Mouse (Mus musculus) heart, adult 18-20 months (tissue): ENCODE results near the gene Arvcf. TPM values are rescaled to one million over a fixed set of nuclear protein-coding genes. Genes with fewer than 3 reads are reported as not detected.

Experiments used
- DNase-seq, 2 experiments: peaks; one replicate each; pipeline ENCODE4 v3.0.0; 2021 to 2022; ENCODE audit warnings: mixed read lengths in 1 of 2
- total RNA-seq, 2 experiments: library from RNA; stranded (reverse); gene quantifications; 2 replicates each; pipeline ENCODE4 v1.2.3; 2021

Arvcf gene
- total RNA-seq, 2 experiments from 2014 or later, result 13.1 to 15.1 TPM

GRCm38 (mm10) chr16:18353106-18353505 is 5.1 kb downstream of the Arvcf start:
- no peak for DNase-seq

GRCm38 (mm10) chr16:18356961-18357360 is 9.0 kb downstream of the Arvcf start:
- peak; percentile 56 to 57 for DNase-seq

DNA sequence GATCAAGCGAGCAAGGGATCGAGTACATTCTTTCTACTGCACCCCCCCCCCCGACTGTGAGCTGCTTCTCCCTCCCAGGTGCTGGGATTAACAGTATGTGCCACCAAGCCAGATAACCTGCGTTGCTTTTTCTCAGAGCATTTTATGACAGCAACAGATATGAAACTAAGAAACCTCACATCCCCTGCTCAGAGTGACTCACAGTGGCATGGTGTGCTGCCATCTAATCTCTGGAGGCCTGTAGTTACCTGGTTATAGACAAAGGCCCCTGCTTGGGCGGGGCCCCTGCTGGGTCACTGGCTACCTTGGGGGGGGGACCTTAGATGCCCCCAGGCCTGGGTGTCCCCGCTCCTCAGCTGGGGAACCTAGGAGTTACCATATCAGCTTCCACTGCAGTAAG is 10.0 kb downstream of the Arvcf start:
- DNase-seq, result no peak

- no peak for DNase-seq
Measured at GRCm38 (mm10) chr16:18360151-18360805, 12.3 kb downstream of the Arvcf start.

- no peak for DNase-seq
Measured at GRCm38 (mm10) chr16:18362948-18363347, 15.0 kb downstream of the Arvcf start.

- no peak for DNase-seq
Measured at GRCm38 (mm10) chr16:18366849-18367248, 18.9 kb downstream of the Arvcf start.

- no peak for DNase-seq
Measured at GRCm38 (mm10) chr16:18370197-18370596, 22.2 kb downstream of the Arvcf start.

DNA sequence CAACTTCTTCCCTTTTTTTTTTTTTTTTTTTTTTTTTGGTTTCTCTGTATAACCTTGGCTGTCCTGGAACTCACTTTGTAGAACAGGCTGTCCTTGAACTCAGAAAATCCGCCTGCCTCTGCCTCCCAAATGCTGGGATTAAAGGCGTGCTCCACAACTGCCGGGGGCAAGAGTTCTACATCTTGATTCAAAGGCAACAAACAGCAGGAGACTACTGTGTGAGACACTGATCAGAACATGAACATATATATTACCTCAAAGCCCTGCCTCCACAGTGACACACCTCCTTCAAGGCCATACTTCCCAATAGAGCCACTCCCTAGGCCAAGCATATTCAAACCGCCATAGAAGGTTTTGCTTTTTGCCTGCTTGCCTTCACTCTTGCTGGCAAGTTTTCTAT is 25.6 kb downstream of the Arvcf start:
- DNase-seq, result no peak

DNA sequence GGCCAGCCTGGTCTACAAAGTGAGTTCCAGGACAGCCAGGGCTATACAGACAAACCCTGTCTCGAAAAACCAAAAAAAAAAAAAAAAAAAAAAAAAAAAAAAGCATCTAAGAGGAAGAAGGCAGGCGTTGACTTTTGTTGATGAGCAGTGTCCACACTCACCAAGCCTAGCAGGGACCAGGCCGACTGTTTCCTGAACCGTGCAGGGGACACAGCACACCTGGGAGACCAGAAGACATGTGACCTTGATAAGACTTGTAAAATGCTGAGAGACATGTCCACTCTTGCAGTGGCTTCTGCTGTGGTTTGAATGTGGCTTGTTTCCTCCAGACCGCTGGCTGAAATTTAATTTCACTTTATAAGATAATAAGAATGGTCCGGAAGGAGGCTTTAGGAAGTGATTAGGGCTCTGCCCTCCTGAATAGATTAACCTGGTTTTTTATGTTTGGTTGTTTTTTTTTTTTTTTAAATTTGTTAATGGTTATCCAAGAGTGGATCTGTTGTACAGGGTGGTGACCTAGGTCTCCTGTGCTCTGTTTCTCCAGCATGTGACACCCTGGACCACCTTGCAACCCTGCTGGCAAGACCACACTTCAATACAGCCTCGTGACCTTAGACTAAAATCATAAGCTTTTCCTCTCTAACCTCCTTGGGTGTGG is 28.4 kb downstream of the Arvcf start:
- no peak for DNase-seq

DNA sequence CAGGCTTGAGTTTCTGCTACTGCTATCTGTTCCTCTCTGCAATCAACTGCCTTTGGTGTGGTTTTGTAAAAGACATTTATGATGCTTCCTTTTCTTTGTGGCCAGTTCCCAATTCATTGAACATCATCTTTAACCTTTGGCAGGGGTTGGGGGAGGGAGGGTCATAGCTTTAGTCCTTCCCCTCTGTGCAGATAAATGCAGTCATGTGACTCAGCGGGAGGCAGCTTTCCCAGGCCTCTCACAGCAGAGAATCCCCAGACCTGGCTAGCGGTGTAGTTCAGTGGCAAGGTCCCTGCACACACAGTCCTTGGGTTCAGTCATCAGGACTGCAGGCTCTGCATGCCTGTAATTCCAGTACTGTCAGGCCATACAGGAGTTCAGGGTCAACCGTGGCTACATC is 29.2 kb downstream of the Arvcf start:
- no peak for DNase-seq

GRCm38 (mm10) chr16:18378489-18378888 is 30.5 kb downstream of the Arvcf start:
- DNase-seq, result no peak

DNA sequence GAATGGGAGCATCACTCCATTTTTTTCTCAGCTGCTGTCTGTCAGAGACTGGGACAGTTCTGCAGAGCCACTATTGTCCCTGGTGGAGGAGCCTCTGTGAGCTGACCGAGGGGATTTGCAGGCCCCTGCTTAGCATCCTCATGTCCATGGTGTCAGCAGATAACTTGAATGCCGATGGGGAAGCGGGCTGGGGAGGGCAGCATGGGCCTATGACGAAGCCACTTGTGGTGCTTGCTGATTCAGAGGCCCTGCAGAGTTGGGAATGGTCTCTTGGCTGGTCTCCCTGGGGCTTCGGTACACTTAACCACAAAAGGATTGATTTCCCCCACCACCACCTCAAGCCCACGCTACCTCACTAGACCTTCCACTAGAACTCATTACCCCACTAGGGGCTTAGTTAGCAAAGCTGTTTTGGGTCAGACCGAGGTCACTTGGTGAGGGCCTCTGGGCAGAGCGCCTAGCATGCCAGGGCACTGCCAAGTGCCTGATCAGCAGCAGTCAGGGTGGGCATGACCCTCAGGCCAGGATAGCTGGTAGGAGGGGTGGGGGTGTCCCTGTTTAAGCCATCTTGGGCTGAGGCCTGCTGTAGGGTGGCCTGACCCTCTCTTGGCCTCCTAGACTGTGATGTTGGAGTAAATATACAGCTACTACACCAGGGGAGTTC is 31.5 kb downstream of the Arvcf start:
- no peak for DNase-seq

GRCm38 (mm10) chr16:18380495-18381063 is 32.6 kb downstream of the Arvcf start:
- no peak for DNase-seq

GRCm38 (mm10) chr16:18381621-18382258 is 33.8 kb downstream of the Arvcf start:
- no peak for DNase-seq

DNA sequence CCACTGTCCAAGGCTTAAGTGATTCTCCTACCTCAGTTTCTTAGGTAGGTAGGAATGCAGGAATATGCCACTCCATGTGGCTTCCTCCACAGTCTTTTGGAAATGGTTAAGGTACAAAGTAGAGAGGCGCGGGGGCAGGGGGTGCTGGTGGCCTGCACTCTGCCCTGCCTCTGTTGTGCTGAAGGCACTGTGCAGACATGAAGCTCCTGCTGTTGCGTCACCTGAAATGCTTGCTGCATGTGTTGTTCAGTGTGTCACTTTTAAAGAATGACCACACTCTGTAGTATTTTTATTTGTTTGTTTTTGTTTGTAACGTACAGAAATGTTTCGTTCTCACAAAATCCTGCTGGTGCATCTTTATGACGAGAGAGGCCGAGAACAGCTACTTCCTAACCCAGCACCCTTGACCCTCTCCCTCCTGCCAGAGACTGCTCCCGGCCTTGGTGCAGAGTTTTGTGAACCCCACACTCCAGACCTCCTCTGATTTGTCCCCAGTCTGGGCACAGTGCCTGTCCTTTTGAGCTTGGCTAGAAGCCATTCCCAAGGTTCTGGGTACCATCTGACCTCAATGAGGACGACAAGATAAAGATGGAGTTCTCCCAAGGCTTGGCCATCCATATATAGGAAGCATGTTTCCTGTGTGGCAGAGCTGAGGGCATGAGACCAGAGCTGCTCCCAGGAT is 35.2 kb downstream of the Arvcf start:
- peak; percentile 61 to 62 for DNase-seq

DNA sequence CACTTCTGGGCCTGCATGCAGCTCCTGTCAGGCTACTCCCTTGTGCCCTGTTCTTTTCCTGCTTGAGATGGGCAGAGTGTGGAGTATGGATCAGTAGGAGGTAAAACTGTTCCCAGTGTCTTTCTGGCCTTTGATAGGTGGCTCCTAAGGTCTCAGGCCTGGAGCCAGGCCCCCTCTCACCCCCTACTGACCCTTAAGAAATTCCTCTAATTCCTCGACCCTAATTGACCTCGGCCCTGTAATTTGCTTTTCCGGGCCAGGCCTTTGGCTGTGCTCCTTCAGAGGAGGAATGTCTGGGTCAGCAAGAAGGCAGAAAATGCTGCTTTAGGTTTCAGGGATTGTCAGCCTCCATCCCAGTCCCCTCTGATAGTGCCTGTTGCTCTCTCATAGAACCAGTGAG is 35.8 kb downstream of the Arvcf start:
- no peak for DNase-seq

GRCm38 (mm10) chr16:18384211-18384610 is 36.2 kb downstream of the Arvcf start:
- no peak for DNase-seq

- DNase-seq, result no peak
Measured at GRCm38 (mm10) chr16:18384659-18385058, 36.7 kb downstream of the Arvcf start.

DNA sequence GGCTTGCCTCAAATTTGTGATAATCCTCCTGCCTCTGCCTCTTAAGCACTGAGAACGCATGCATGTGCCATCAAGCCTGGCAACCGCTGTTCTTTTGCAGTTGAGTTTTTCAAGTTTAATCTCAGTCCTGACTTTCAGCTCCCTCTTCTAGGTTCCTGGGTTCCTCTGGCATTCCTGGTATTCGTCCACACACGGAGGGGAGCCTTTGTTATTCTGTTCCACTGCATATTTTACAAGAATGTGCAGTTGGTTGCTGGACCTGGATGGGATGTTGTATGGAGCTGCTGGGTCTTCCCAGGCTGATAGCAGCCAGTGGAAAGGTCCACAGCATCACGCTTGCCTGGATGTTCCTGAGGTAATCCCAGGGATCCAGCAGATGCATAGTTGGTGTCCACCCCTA is 37.4 kb downstream of the Arvcf start:
- no peak for DNase-seq

DNA sequence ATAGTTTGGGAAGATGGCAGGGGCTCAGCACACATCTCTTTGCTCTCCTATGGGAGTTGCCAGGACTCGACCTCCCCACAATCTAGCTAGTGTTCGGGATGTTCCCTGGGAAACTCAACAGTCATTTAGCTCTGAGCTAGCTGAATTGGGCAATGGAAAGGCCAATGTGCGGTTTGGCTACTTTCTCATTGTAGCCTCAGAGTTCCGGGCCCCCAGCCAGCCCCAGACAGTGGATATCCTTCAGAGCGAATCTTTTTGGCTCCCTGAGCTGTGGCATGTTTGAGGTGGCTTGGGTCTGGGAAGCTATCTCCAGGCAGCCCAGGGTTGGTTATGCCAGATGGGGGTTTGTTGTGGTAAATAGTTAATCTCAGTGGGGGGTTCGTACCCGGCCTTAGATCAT is 38.5 kb downstream of the Arvcf start:
- DNase-seq, result peak; percentile 36 to 43

DNA sequence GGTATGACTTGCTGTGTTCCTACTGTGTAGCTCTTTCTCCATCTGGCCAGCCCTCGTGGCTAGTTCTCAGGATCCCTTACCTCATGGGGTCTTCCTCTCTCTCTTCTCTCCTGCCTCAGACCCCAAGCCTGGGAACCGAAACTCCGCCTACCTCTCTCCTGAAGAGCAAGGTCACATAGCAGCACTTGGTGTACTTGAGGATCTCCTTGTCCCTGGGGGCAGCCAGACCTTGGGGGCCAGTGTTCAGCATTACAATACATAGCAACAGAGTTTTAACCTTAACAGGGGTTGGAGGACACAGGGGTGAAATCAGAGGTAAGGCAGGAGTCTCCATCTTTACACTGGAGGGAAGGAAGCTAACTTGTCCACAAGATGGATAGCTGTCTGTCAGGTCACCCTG is 39.0 kb downstream of the Arvcf start:
- DNase-seq, result no peak
